Mouse (Mus musculus) midbrain, postnatal 0 days (tissue): ENCODE measurements around the gene Ngp. TPM values are rescaled to one million over a fixed set of nuclear protein-coding genes. Genes with fewer than 3 reads are reported as not detected.
"Not testable (repeated sequence)": the region's sequence is repeated elsewhere in the genome, so short reads cannot be mapped to it uniquely, and the experiment has no call there.

Experiments used
- ATAC-seq: fragments of 200-750 bp; cut with Nextera tagmentation; 2 replicates; pipeline ENCODE4 v1.8.0; 2017; ENCODE audit warnings: moderate number of reproducible peaks, mild to moderate bottlenecking, moderate TSS enrichment, moderate library complexity; ENCODE audit not compliant: low FRiP score
- DNase-seq: peaks from one replicate; pipeline ENCODE4 v3.0.0-alpha.2; 2015; ENCODE audit warnings: low spot score
- H3K27ac ChIP-seq: fragments of 300-500 bp; sonication (generic); 2 replicates; pipeline ENCODE4 v1.5.1; 2014; ENCODE audit warnings: low read depth, mild to moderate bottlenecking, low read length, mixed read lengths
- H3K27me3 ChIP-seq: fragments of 300-500 bp; sonication (generic); 2 replicates; pipeline ENCODE4 v1.6.1; 2014; ENCODE audit warnings: low read length, control low read depth, mixed read lengths; ENCODE audit not compliant: insufficient read depth
- H3K36me3 ChIP-seq: fragments of 300-500 bp; sonication (generic); 2 replicates; pipeline ENCODE4 v1.6.1; 2014; ENCODE audit warnings: low read length, control low read depth, mixed read lengths; ENCODE audit not compliant: insufficient read depth
- H3K4me1 ChIP-seq: fragments of 300-500 bp; sonication (generic); 2 replicates; pipeline ENCODE4 v1.6.1; 2014; ENCODE audit warnings: mild to moderate bottlenecking, control low read depth, antibody characterized with exemption, low read length, mixed read lengths; ENCODE audit not compliant: insufficient read depth
- H3K4me2 ChIP-seq: fragments of 300-500 bp; sonication (generic); 2 replicates; pipeline ENCODE4 v1.6.1; 2014; ENCODE audit warnings: low read depth, mild to moderate bottlenecking, low read length, mixed read lengths; ENCODE audit not compliant: poor library complexity, severe bottlenecking
- H3K4me3 ChIP-seq: fragments of 300-500 bp; sonication (generic); 2 replicates; pipeline ENCODE4 v1.5.1; 2014; ENCODE audit warnings: low read depth, mild to moderate bottlenecking, low read length, moderate library complexity
- H3K9ac ChIP-seq: fragments of 300-500 bp; sonication (generic); replicated peaks from 2 replicates; pipeline ENCODE4 v1.6.1; 2014; ENCODE audit warnings: mild to moderate bottlenecking, low read length, moderate library complexity, mixed read lengths; ENCODE audit not compliant: poor library complexity, severe bottlenecking
- H3K9me3 ChIP-seq: fragments of 300-500 bp; sonication (generic); 2 replicates; pipeline ENCODE4 v1.6.1; 2016; ENCODE audit warnings: low read length, control low read depth
- CTCF ChIP-seq: IDR thresholded peaks from 2 replicates; pipeline ENCODE4 v1.5.1; 2016; ENCODE audit warnings: antibody characterized with exemption, mild to moderate bottlenecking
- WGBS: fragments of 180-500 bp; shearing (Covaris S2); extraction: QIAGEN DNeasy Blood & Tissue Kit; methylation state at CpG from one replicate; pipeline ENCODE4 v1.1.7; 2014; 5-methylcytosine and 5-hydroxymethylcytosine counted together
- polyA plus RNA-seq: library from polyadenylated mRNA; unstranded; fragments of >200 nt; fragmentation: Nextera tagmentation; extraction: Ambion mirVana; gene quantifications from 2 replicates; pipeline ENCODE4 v1.2.1, GENCODE M21; 2015
- total RNA-seq: library from RNA; depleted of rRNA; stranded (reverse); fragments of >200 nt; gene quantifications from 2 replicates; pipeline ENCODE4 v1.2.3, GENCODE M21; 2014; rRNA removed

Ngp gene
- 0.44 TPM in 1 of 2 replicates, not detected in the other for total RNA-seq
- 0.49 and 0.58 TPM in 2 replicates for polyA plus RNA-seq

DNA sequence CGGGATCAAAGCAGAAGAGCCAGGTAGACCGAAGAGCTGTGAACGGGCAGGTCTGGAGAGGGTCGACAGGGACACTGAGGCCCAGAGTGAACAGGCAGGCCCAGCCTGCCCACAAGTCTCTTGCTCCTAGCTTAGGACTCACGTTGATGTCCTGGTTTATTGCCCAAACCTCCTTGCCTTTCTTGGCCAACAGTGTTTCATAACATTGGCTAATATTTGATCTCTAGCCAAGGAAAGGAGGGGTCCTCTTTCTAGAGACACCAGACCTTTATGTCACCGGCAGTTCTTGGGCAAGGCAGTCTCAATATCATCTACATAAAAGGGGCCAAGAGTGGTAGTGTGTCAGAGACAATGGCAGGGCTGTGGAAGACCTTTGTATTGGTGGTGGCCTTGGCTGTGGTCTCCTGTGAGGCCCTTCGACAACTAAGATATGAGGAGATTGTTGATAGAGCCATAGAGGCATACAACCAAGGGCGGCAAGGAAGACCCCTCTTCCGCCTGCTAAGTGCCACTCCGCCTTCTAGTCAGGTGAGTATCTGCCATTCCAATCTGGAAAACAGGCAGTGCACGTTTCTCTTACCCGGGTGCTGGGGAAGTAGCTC, at the start of gene Ngp:
Ngp (plus strand) TSS at position 237 of the 602 bp plus-strand sequence.
- ATAC-seq, result no peak
- no peak for TF ChIP-seq CTCF
- Histone ChIP-seq H3K27me3 (no peaks in the 10 kb centered on the region), H3K9ac (no peak within 1 kb of the TSS), H3K4me3 (no peak within 1 kb of the TSS), H3K4me1 (no peaks in the 10 kb centered on the region), H3K27ac (no peak within 1 kb of the TSS), H3K36me3 (no peaks in the 10 kb centered on the region), H3K4me2 (no peak within 1 kb of the TSS), H3K9me3 (no peaks in the 10 kb centered on the region)
- no peak for DNase-seq
- 92% methylated on average over 12 of the region's 12 CpGs for WGBS

- no peak for DNase-seq
- no peaks in the 10 kb centered on the region for H3K27me3 ChIP-seq
- H3K9me3 ChIP-seq, result no peaks in the 10 kb centered on the region
- H3K4me2 ChIP-seq, result no peak overlapping the region
- no peak for ATAC-seq
- no peak overlapping the region for H3K9ac ChIP-seq
- no peak overlapping the region for H3K27ac ChIP-seq
- H3K4me3 ChIP-seq, result no peak overlapping the region
- TF ChIP-seq CTCF, result no peak
- 93% methylated on average over 3 of the region's 3 CpGs for WGBS
- peaks cover 55% of the 10 kb centered on the region for H3K36me3 ChIP-seq
- no peaks in the 10 kb centered on the region for H3K4me1 ChIP-seq
These were observed 49.7 kb upstream of the Ngp start for GRCm38 (mm10) chr9:110369860-110370259.

GRCm38 (mm10) chr9:110373871-110374270, 45.7 kb upstream of the Ngp start:
- ATAC-seq (no peak), DNase-seq (no peak)
- Histone ChIP-seq H3K27me3 (no peaks in the 10 kb centered on the region), H3K27ac (no peak overlapping the region), H3K4me2 (no peak overlapping the region), H3K36me3 (peaks cover 66% of the 10 kb centered on the region), H3K9ac (no peak overlapping the region), H3K4me3 (no peak overlapping the region), H3K4me1 (no peaks in the 10 kb centered on the region), H3K9me3 (no peaks in the 10 kb centered on the region)
- no peak for TF ChIP-seq CTCF
- WGBS, result 95% methylated on average over 13 of the region's 13 CpGs

DNA sequence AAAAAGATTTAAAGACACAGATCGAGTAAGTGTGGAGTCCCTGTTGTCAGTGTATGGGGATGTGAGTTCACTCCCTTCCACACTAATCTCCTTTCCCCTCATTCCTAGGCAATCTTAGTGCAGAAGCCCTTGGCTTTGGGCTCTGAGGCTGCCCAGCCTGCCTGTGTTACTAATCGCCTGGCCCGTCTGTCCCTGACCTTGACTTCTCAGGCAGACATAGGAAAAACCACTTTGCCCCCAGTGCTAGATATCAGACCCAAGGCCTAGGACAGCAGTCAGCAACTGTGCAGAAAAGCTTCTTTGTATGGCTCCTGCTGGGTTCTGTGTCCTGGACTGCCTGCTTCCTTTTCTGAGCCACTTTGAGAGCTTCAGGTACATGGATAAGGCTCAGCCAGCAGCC, 43.9 kb upstream of the Ngp start:
- Histone ChIP-seq H3K36me3 (peaks cover 77% of the 10 kb centered on the region), H3K9me3 (no peaks in the 10 kb centered on the region), H3K27me3 (no peaks in the 10 kb centered on the region), H3K27ac (no peak overlapping the region), H3K9ac (no peak overlapping the region), H3K4me3 (no peak overlapping the region), H3K4me2 (no peak overlapping the region), H3K4me1 (no peaks in the 10 kb centered on the region)
- WGBS, result 97% methylated on average over 3 of the region's 3 CpGs
- no peak for DNase-seq
- ATAC-seq, result no peak
- TF ChIP-seq CTCF, result no peak

- ATAC-seq, H3K27ac ChIP-seq, H3K4me1 ChIP-seq, H3K4me3 ChIP-seq, H3K9ac ChIP-seq, DNase-seq, H3K27me3 ChIP-seq, H3K4me2 ChIP-seq, H3K9me3 ChIP-seq: not testable (repeated sequence)
- H3K36me3 ChIP-seq, result peaks cover 81% of the 10 kb centered on the region
- WGBS, result 90% methylated on average over 13 of the region's 15 CpGs
These were observed 41.9 kb upstream of the Ngp start for GRCm38 (mm10) chr9:110377655-110378054.

- no peak for DNase-seq
- no peak for TF ChIP-seq CTCF
- no peak for ATAC-seq
- H3K4me1 ChIP-seq, result no peaks in the 10 kb centered on the region
- no peak overlapping the region for H3K27ac ChIP-seq
- peaks cover 78% of the 10 kb centered on the region for H3K36me3 ChIP-seq
- no peaks in the 10 kb centered on the region for H3K27me3 ChIP-seq
- no peak overlapping the region for H3K9ac ChIP-seq
- no peaks in the 10 kb centered on the region for H3K9me3 ChIP-seq
- no peak overlapping the region for H3K4me2 ChIP-seq
- WGBS, result 97% methylated on average over 8 of the region's 8 CpGs
- no peak overlapping the region for H3K4me3 ChIP-seq
These were observed 40.2 kb upstream of the Ngp start for GRCm38 (mm10) chr9:110379361-110379760.
